In the genomic region with DNA sequence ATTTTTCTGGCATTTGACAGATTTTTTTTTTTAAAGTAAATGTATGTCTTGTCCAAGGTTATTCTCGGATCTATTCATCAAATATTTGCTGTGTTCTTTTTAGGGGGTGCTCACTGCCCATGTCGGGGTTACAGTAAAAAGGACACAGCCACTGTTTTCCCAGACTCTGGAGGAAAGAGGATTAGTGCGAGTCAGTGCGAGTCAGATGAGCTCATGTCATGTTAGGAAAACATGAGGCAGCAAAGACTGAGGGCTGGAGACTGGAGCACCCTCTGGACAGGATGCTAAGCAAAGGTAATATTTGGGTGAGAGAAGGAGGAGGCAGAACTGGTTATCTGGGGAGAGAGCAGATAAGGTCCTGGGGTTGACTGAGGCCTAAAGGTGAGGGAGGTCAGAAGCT, we compare ENCODE assay signal across 21 mouse cellular contexts.
DNase-seq lines count a peak whose midpoint lies in the region; ATAC-seq and TF ChIP-seq lines count a peak whose summit lies in the region.
"Had no signal": no experiment of that assay in that cellular context is flagged by ENCODE, and none has a peak within 500 bp of the region (broad histone marks: within the 10 kb centered on the region; RNA-seq: fewer than 3 reads in every experiment).

No protein-coding gene starts in this region.

- H3K4me1 ChIP-seq in heart, embryonic 10.5 days: peaks cover 20% of the 10 kb centered on the region
- no peaks in the 10 kb centered on the region for H3K4me1 ChIP-seq in liver, postnatal 0 days (ENCODE audit: insufficient read depth)
- H3K4me1 ChIP-seq: forebrain, embryonic 13.5 days had no signal

- no peak for DNase-seq in heart, embryonic 10.5 days (ENCODE audit: low spot score)
- no peak for DNase-seq in heart, adult 18-20 months
- DNase-seq in liver, postnatal 0 days: peak; percentile 11
- DNase-seq in liver (no peak), 3T3-L1 (ENCODE audit: low read depth, low spot score) (peak; percentile 57)
- DNase-seq in frontal cortex, postnatal 14 days (ENCODE audit: low spot score in 2 of 2): no peak
- DNase-seq: adrenal gland, adult 8-10 months; adrenal gland, postnatal 14 days; adrenal gland, postnatal 36 days; cerebellum, adult 11-12 months; cerebellum, adult 2 months; cerebellum, adult 9-10 months; cerebellum, postnatal 10 days; cerebellum, postnatal 25 days; forebrain, postnatal 0 days had no signal

- no peak overlapping the region for H3K4me3 ChIP-seq in heart, embryonic 10.5 days
- H3K4me3 ChIP-seq in liver, postnatal 0 days (ENCODE audit: low read depth, low read length): no peak overlapping the region
- H3K4me3 ChIP-seq: embryonic facial prominence, embryonic 10.5 days; embryonic facial prominence, embryonic 12.5 days; forebrain, embryonic 13.5 days; forebrain, embryonic 15.5 days had no signal

- peak overlapping the region; percentile 36; the same call in 1 of the 2 replicates for H3K27ac ChIP-seq in heart, embryonic 10.5 days
- H3K27ac ChIP-seq in liver, postnatal 0 days (ENCODE audit: low read depth): no peak overlapping the region
- H3K27ac ChIP-seq: embryonic facial prominence, embryonic 10.5 days; embryonic facial prominence, embryonic 12.5 days; forebrain, embryonic 13.5 days; forebrain, embryonic 15.5 days had no signal

- ATAC-seq in liver, postnatal 0 days: no peak
- ATAC-seq: activated CD4-positive, CD25-positive, alpha-beta regulatory T cell, adult 4 months; forebrain, embryonic 13.5 days; forebrain, embryonic 15.5 days; forebrain, postnatal 0 days had no signal

- H3K27me3 ChIP-seq in heart, embryonic 10.5 days (ENCODE audit: insufficient read depth, poor library complexity, severe bottlenecking): no peaks in the 10 kb centered on the region
- no peaks in the 10 kb centered on the region for H3K27me3 ChIP-seq in liver, postnatal 0 days (ENCODE audit: insufficient read depth, low read length)
- H3K27me3 ChIP-seq: embryonic facial prominence, embryonic 12.5 days; forebrain, embryonic 13.5 days; forebrain, embryonic 15.5 days; Patski had no signal

- WGBS in heart, embryonic 10.5 days: 60% methylated on average over 4 of the region's 4 CpGs
- 49% methylated on average over 4 of the region's 4 CpGs for WGBS in liver, postnatal 0 days (ENCODE audit: insufficient replicate concordance)

- no peaks in the 10 kb centered on the region for H3K9me3 ChIP-seq in heart, embryonic 10.5 days
- H3K9me3 ChIP-seq in liver, postnatal 0 days (ENCODE audit: low read length): no peaks in the 10 kb centered on the region
- H3K9me3 ChIP-seq: embryonic facial prominence, embryonic 10.5 days; embryonic facial prominence, embryonic 12.5 days; forebrain, embryonic 13.5 days; forebrain, embryonic 15.5 days had no signal

- TF ChIP-seq CTCF in liver, postnatal 0 days (IDR thresholded peaks at IDR 0.05; ENCODE audit: low read depth): no peak

- TF ChIP-seq EP300 in liver, postnatal 0 days (IDR thresholded peaks at IDR 0.05; ENCODE audit: low read depth): no peak

- no peaks in the 10 kb centered on the region for H3K36me3 ChIP-seq in heart, embryonic 10.5 days
- no peaks in the 10 kb centered on the region for H3K36me3 ChIP-seq in liver, postnatal 0 days (replicated peaks; ENCODE audit: insufficient read depth, low read length)
- H3K36me3 ChIP-seq: embryonic facial prominence, embryonic 10.5 days; embryonic facial prominence, embryonic 12.5 days; forebrain, embryonic 15.5 days had no signal

- H3K9ac ChIP-seq in liver, postnatal 0 days (replicated peaks): no peak overlapping the region
- H3K9ac ChIP-seq: embryonic facial prominence, embryonic 12.5 days; forebrain, embryonic 13.5 days; forebrain, embryonic 15.5 days; forebrain, postnatal 0 days had no signal

- no peak overlapping the region for H3K4me2 ChIP-seq in liver, postnatal 0 days (ENCODE audit: low read depth, low read length)
- H3K4me2 ChIP-seq: embryonic facial prominence, embryonic 12.5 days; forebrain, embryonic 13.5 days; forebrain, embryonic 15.5 days had no signal

Comparison
In these comparisons a context has a peak if more than half of its experiments do, and no peak if none do; other contexts are left out.
1. DNase-seq: peak in liver, postnatal 0 days (single experiment) and 3T3-L1 (single experiment); none in heart, embryonic 10.5 days (single experiment), heart, adult 18-20 months (0 of 2), liver (single experiment) and frontal cortex, postnatal 14 days (0 of 2).